Comparison of ENCODE assay signal across 26 mouse cellular contexts in genomic region chr12:21186145-21186544, GRCm38 (mm10).
A peak's percentile ranks its signal among the peaks of the same experiment; 100 is the strongest.
DNase-seq lines count a peak whose midpoint lies in the region; TF ChIP-seq lines count a peak whose summit lies in the region.
"Had no signal": no experiment of that assay in that cellular context is flagged by ENCODE, and none has a peak within 500 bp of the region (broad histone marks: within the 10 kb centered on the region; RNA-seq: fewer than 3 reads in every experiment).

No protein-coding gene starts in this region.

- no peak for TF ChIP-seq CTCF in gastrocnemius, adult 2 months (IDR thresholded peaks at IDR 0.05)
- no peak for TF ChIP-seq CTCF in lung, adult 2 months (IDR thresholded peaks at IDR 0.05; ENCODE audit: insufficient read depth, low read length)

- DNase-seq in gastrocnemius, adult 2 months, result peak; percentile 14
- no peak for DNase-seq in gastrocnemius, postnatal 14 days
- peak; percentile 45 for DNase-seq in kidney, adult 11 months
- DNase-seq in kidney, postnatal 10 days, result no peak
- peak; percentile 24 to 49 for DNase-seq in kidney, postnatal 25 days
- DNase-seq in kidney, adult 9 months, result no peak
- DNase-seq in lung, postnatal 36 days, result peak; percentile 22
- DNase-seq in lung, adult 2 months, result no peak
- DNase-seq: adrenal gland, adult 8-10 months; adrenal gland, postnatal 25 days; cerebellum, adult 11-12 months; cerebellum, adult 8-10 months; cerebellum, postnatal 10 days; cerebellum, postnatal 36 days; embryo, embryonic 11 days; gastrocnemius, postnatal 10 days; heart, postnatal 10 days; heart, postnatal 4 days had no signal

- intact Hi-C loops in gastrocnemius, adult 2 months (cut with DNase I), result no loop called here
- intact Hi-C loops in gastrocnemius, postnatal 14 days (cut with DNase I; ENCODE audit: low total_unique reads), result no loop called here

- TF ChIP-seq POLR2A in lung, adult 2 months (IDR thresholded peaks at IDR 0.05; ENCODE audit: borderline replicate concordance, extremely low read depth, low read depth, low read length), result no peak

- WGBS in lung, adult 2 months, result 90% methylated on average over 1 of the region's 1 CpGs

- H3K4me1 ChIP-seq in lung, adult 2 months (ENCODE audit: control insufficient read depth, insufficient read depth, low read length), result peaks cover 3% of the 10 kb centered on the region
- H3K4me1 ChIP-seq: embryonic facial prominence, embryonic 13.5 days had no signal

- no peak overlapping the region for H3K4me3 ChIP-seq in gastrocnemius, adult 2 months
- no peak overlapping the region for H3K4me3 ChIP-seq in lung, adult 2 months (replicated peaks; ENCODE audit: extremely low read depth, low read depth, low read length)
- H3K4me3 ChIP-seq: embryonic facial prominence, embryonic 10.5 days; embryonic facial prominence, embryonic 13.5 days; erythroblast, embryonic 14.5 days; forebrain, embryonic 12.5 days; forebrain, embryonic 15.5 days; heart, embryonic 12.5 days; heart, embryonic 15.5 days; hindbrain, embryonic 15.5 days had no signal

- H3K27ac ChIP-seq in gastrocnemius, adult 2 months, result peak overlapping the region; percentile 31; the same call in 1 of the 2 replicates
- H3K27ac ChIP-seq: embryonic facial prominence, embryonic 10.5 days; embryonic facial prominence, embryonic 13.5 days; forebrain, embryonic 12.5 days; forebrain, embryonic 15.5 days; heart, embryonic 15.5 days; hindbrain, embryonic 15.5 days had no signal

Comparison
In these comparisons a context has a peak if more than half of its experiments do, and no peak if none do; other contexts are left out.
1. DNase-seq: peak in gastrocnemius, adult 2 months (single experiment), kidney, adult 11 months (single experiment), kidney, postnatal 25 days (2 of 2) and lung, postnatal 36 days (single experiment); none in gastrocnemius, postnatal 14 days (single experiment), kidney, postnatal 10 days (single experiment), kidney, adult 9 months (single experiment) and lung, adult 2 months (single experiment).